Mouse (Mus musculus) limb, embryonic 12.5 days (tissue): ENCODE results near the gene Zfp865. TPM values are rescaled to one million over a fixed set of nuclear protein-coding genes. Genes with fewer than 3 reads are reported as not detected.

ENCODE experiments used
- ATAC-seq: fragments of 200-750 bp; cut with Nextera tagmentation; 2 replicates; pipeline ENCODE4 v1.8.0; 2017; ENCODE audit warnings: low read depth, moderate TSS enrichment; ENCODE audit not compliant: insufficient number of reproducible peaks, insufficient read depth, low FRiP score, low TSS enrichment
- H3K27ac ChIP-seq: fragments of 300-500 bp; sonication (generic); 2 replicates; pipeline ENCODE4 v1.5.1; 2016; ENCODE audit warnings: mild to moderate bottlenecking, moderate library complexity
- H3K27me3 ChIP-seq: fragments of 300-500 bp; sonication (generic); 2 replicates; pipeline ENCODE4 v1.6.1; 2016; ENCODE audit warnings: mild to moderate bottlenecking, moderate library complexity
- H3K36me3 ChIP-seq: fragments of 300-500 bp; sonication (generic); 2 replicates; pipeline ENCODE4 v1.6.1; 2016; ENCODE audit warnings: mild to moderate bottlenecking, moderate library complexity
- H3K4me1 ChIP-seq: fragments of 300-500 bp; sonication (generic); replicated peaks from 2 replicates; pipeline ENCODE4 v1.6.1; 2016
- H3K4me2 ChIP-seq: fragments of 300-500 bp; sonication (generic); 2 replicates; pipeline ENCODE4 v1.6.1; 2016; ENCODE audit warnings: mild to moderate bottlenecking, moderate library complexity
- H3K4me3 ChIP-seq: fragments of 300-500 bp; sonication (generic); replicated peaks from 2 replicates; pipeline ENCODE4 v1.5.1; 2016; ENCODE audit warnings: mild to moderate bottlenecking
- H3K9ac ChIP-seq: fragments of 300-500 bp; sonication (generic); replicated peaks from 2 replicates; pipeline ENCODE4 v1.6.1; 2016; ENCODE audit warnings: mild to moderate bottlenecking, moderate library complexity
- H3K9me3 ChIP-seq: fragments of 300-500 bp; sonication (generic); 2 replicates; pipeline ENCODE4 v1.6.1; 2016; ENCODE audit warnings: mild to moderate bottlenecking, moderate library complexity
- WGBS: fragments of 180-500 bp; shearing (Covaris S2); methylation state at CpG from one replicate; pipeline ENCODE4 v1.1.7; 2016; 5-methylcytosine and 5-hydroxymethylcytosine counted together
- polyA plus RNA-seq: library from polyadenylated mRNA; unstranded; fragments of >200 nt; fragmentation: Nextera tagmentation; extraction: Ambion mirVana; gene quantifications from 2 replicates; pipeline ENCODE4 v1.2.1, GENCODE M21; 2016

The Zfp865 gene
- polyA plus RNA-seq, 1 experiment from 2014 or later, result 7.0 TPM

GRCm38 (mm10) chr7:5083325-5084105 lies 63.3 kb downstream of the Zfp865 start:
- Histone ChIP-seq H3K36me3 (peaks cover 62% of the 10 kb centered on the region), H3K4me2 (no peak overlapping the region), H3K4me3 (no peak overlapping the region), H3K9ac (no peak overlapping the region), H3K27ac (no peak overlapping the region), H3K4me1 (peaks cover 29% of the 10 kb centered on the region), H3K27me3 (no peaks in the 10 kb centered on the region), H3K9me3 (no peaks in the 10 kb centered on the region)
- 92% methylated on average over 18 of the region's 18 CpGs for WGBS
- ATAC-seq, result no peak

- no peak overlapping the region for H3K4me2 ChIP-seq
- WGBS, result 100% methylated on average over 1 of the region's 1 CpGs
- peaks cover 29% of the 10 kb centered on the region for H3K4me1 ChIP-seq
- no peak overlapping the region for H3K9ac ChIP-seq
- no peaks in the 10 kb centered on the region for H3K9me3 ChIP-seq
- H3K27me3 ChIP-seq, result no peaks in the 10 kb centered on the region
- ATAC-seq, result no peak; the same call in 1 of the 2 replicates
- H3K36me3 ChIP-seq, result peaks cover 71% of the 10 kb centered on the region
- no peak overlapping the region for H3K27ac ChIP-seq
- no peak overlapping the region for H3K4me3 ChIP-seq
These were observed 65.3 kb downstream of the Zfp865 start for GRCm38 (mm10) chr7:5085512-5085911.

Other genes starting within 250 kb of the Zfp865 start
- gene Fam71e2, start 249.1 kb upstream of the Zfp865 start, polyA plus RNA-seq, result not detected in 2 replicates
- gene Il11, start 237.5 kb upstream of the Zfp865 start, polyA plus RNA-seq, result not detected in 2 replicates
- 0.54 TPM in 1 of 2 replicates, not detected in the other for gene Tmem190, start 237.4 kb upstream of the Zfp865 start, polyA plus RNA-seq
- gene Tmem238, start 230.7 kb upstream of the Zfp865 start, polyA plus RNA-seq, result 6.5 and 6.8 TPM in 2 replicates
- gene Rpl28, start 227.5 kb upstream of the Zfp865 start, polyA plus RNA-seq, result 396 and 399 TPM in 2 replicates
- gene Ube2s, start 207.8 kb upstream of the Zfp865 start, polyA plus RNA-seq, result 437 and 457 TPM in 2 replicates
- 0.12 and 0.21 TPM in 2 replicates for gene Shisa7, start 175.7 kb upstream of the Zfp865 start, polyA plus RNA-seq
- 4.2 and 5.2 TPM in 2 replicates for gene Isoc2b, start 150.1 kb upstream of the Zfp865 start, polyA plus RNA-seq
- 0.97 and 1.3 TPM in 2 replicates for gene Isoc2a, start 143.2 kb upstream of the Zfp865 start, polyA plus RNA-seq
- gene Gm36210, start 113.9 kb upstream of the Zfp865 start, polyA plus RNA-seq, result not detected in 2 replicates
- 3.6 and 4.2 TPM in 2 replicates for gene Zfp628, start 105.2 kb upstream of the Zfp865 start, polyA plus RNA-seq
- gene Nat14, start 98.3 kb upstream of the Zfp865 start, polyA plus RNA-seq, result 3.1 and 4.4 TPM in 2 replicates
- 2.5 and 3.1 TPM in 2 replicates for gene Ssc5d, start 94.6 kb upstream of the Zfp865 start, polyA plus RNA-seq
- 0.29 and 0.51 TPM in 2 replicates for gene Sbk2, start 56.0 kb upstream of the Zfp865 start, polyA plus RNA-seq
- gene Sbk3, start 49.2 kb upstream of the Zfp865 start, polyA plus RNA-seq, result not detected in 2 replicates
- 34.0 and 39.9 TPM in 2 replicates for gene Zfp579, start 24.2 kb upstream of the Zfp865 start, polyA plus RNA-seq
- 7.1 and 7.8 TPM in 2 replicates for gene Zfp524, start 6.0 kb upstream of the Zfp865 start, polyA plus RNA-seq
- 57.9 and 58.9 TPM in 2 replicates for gene Fiz1, start 5.7 kb upstream of the Zfp865 start, polyA plus RNA-seq
- 1.2 TPM in 1 of 2 replicates, not detected in the other for gene Gm44973, start 4.9 kb upstream of the Zfp865 start, polyA plus RNA-seq
- 27.3 and 27.5 TPM in 2 replicates for gene Ccdc106, start 177 bp downstream of the Zfp865 start, polyA plus RNA-seq
- not detected in 2 replicates for gene 4632433K11Rik, start 13.7 kb downstream of the Zfp865 start, polyA plus RNA-seq
- gene Zfp784, start 18.1 kb downstream of the Zfp865 start, polyA plus RNA-seq, result 4.7 and 5.2 TPM in 2 replicates
- 29.3 and 39.6 TPM in 2 replicates for gene Zfp580, start 31.2 kb downstream of the Zfp865 start, polyA plus RNA-seq
- gene U2af2, start 41.8 kb downstream of the Zfp865 start, polyA plus RNA-seq, result 171 and 175 TPM in 2 replicates
- 62.8 and 67.3 TPM in 2 replicates for gene Epn1, start 59.9 kb downstream of the Zfp865 start, polyA plus RNA-seq
- 0.14 TPM in 1 of 2 replicates, not detected in the other for gene Rfpl4, start 96.6 kb downstream of the Zfp865 start, polyA plus RNA-seq
- gene Rasl2-9, start 105.6 kb downstream of the Zfp865 start, polyA plus RNA-seq, result 0.34 TPM in 1 of 2 replicates, not detected in the other
- gene Vmn1r55, start 129.3 kb downstream of the Zfp865 start, polyA plus RNA-seq, result not detected in 2 replicates
- not detected in 2 replicates for gene Vmn1r56, start 176.4 kb downstream of the Zfp865 start, polyA plus RNA-seq
- not detected in 2 replicates for gene Vmn1r57, start 198.1 kb downstream of the Zfp865 start, polyA plus RNA-seq